Mouse (Mus musculus) midbrain, embryonic 11.5 days (tissue): ENCODE results near the gene Nrm. TPM values are rescaled to one million over a fixed set of nuclear protein-coding genes. Genes with fewer than 3 reads are reported as not detected.
"Not testable (repeated sequence)": the region's sequence is repeated elsewhere in the genome, so short reads cannot be mapped to it uniquely, and the experiment has no call there.

Experiments used
- ATAC-seq: fragments of 200-750 bp; cut with Nextera tagmentation; 2 replicates; pipeline ENCODE4 v1.8.0; 2017; ENCODE audit warnings: moderate TSS enrichment, moderate library complexity; ENCODE audit not compliant: low FRiP score
- DNase-seq: peaks from one replicate; pipeline ENCODE4 v3.0.0; 2015; ENCODE audit warnings: low spot score; ENCODE audit errors: missing footprints
- H3K27ac ChIP-seq: fragments of 300-500 bp; sonication (generic); 2 replicates; pipeline ENCODE4 v1.5.1; 2014; ENCODE audit warnings: low read depth, low read length
- H3K27me3 ChIP-seq: fragments of 300-500 bp; sonication (generic); 2 replicates; pipeline ENCODE4 v1.6.1; 2014; ENCODE audit warnings: mild to moderate bottlenecking, low read length, moderate library complexity, mixed read lengths; ENCODE audit not compliant: control insufficient read depth, insufficient read depth
- H3K36me3 ChIP-seq: fragments of 300-500 bp; sonication (generic); 2 replicates; pipeline ENCODE4 v1.6.1; 2014; ENCODE audit warnings: mild to moderate bottlenecking, low read length, moderate library complexity, mixed read lengths; ENCODE audit not compliant: control insufficient read depth, insufficient read depth
- H3K4me1 ChIP-seq: fragments of 300-500 bp; sonication (generic); 2 replicates; pipeline ENCODE4 v1.6.1; 2014; ENCODE audit warnings: low read length; ENCODE audit not compliant: control insufficient read depth, insufficient read depth
- H3K4me2 ChIP-seq: fragments of 300-500 bp; sonication (generic); 2 replicates; pipeline ENCODE4 v1.6.1; 2014; ENCODE audit warnings: mild to moderate bottlenecking, moderate library complexity
- H3K4me3 ChIP-seq: fragments of 300-500 bp; sonication (generic); 2 replicates; pipeline ENCODE4 v1.5.1; 2014; ENCODE audit warnings: low read depth, low read length
- H3K9ac ChIP-seq: fragments of 300-500 bp; sonication (generic); 2 replicates; pipeline ENCODE4 v1.6.1; 2014; ENCODE audit warnings: low read length
- H3K9me3 ChIP-seq: fragments of 300-500 bp; sonication (generic); 2 replicates; pipeline ENCODE4 v1.6.1; 2016; ENCODE audit warnings: low read length; ENCODE audit not compliant: control insufficient read depth
- WGBS: fragments of 180-500 bp; shearing (Covaris S2); extraction: QIAGEN DNeasy Blood & Tissue Kit; methylation state at CpG from one replicate; pipeline ENCODE4 v1.1.7; 2014; 5-methylcytosine and 5-hydroxymethylcytosine counted together
- polyA plus RNA-seq: library from polyadenylated mRNA; unstranded; fragments of >200 nt; fragmentation: Nextera tagmentation; extraction: Ambion mirVana; gene quantifications from 2 replicates; pipeline ENCODE4 v1.2.1, GENCODE M21; 2014

The Nrm gene
- polyA plus RNA-seq, 1 experiment from 2014 or later: 61.0 TPM

DNA sequence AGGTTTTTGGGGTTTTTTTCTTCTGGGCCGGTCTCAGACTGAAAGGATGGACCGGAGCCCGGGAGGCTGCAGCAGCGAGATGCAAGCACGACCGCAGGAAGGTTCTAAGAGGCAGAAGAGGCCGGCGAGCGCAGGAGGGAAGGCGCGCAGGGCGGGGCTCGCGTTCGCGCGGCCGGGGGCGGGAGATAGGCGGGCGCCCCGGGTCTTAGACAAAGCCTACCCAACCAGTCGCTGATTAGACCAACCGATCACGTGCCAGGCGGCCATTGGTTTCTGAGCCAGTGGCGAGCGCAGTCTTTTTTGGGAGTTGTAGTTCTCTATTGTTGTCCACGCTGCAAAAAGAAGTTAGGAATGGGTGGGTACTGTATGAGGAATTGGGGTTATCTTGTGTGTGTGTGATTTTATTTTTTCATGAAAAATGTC, 23.0 kb upstream of the Nrm start, which contains the start of gene Tubb5:
TSS of gene Tubb5 (minus strand) at position 185 of the 423 bp plus-strand sequence.
- Histone ChIP-seq H3K9me3 (no peaks in the 10 kb centered on the region), H3K9ac (peak within 1 kb of the TSS; percentile 94), H3K4me3 (peak within 1 kb of the TSS; percentile 96), H3K4me2 (peak within 1 kb of the TSS; percentile 92), H3K27me3 (no peaks in the 10 kb centered on the region), H3K27ac (peak within 1 kb of the TSS; percentile 94), H3K36me3 (peaks cover 31% of the 10 kb centered on the region), H3K4me1 (peaks cover 26% of the 10 kb centered on the region)
- DNase-seq (peak; percentile 98), ATAC-seq (peak; percentile 78)
- WGBS: 1% methylated on average over 29 of the region's 29 CpGs

DNA sequence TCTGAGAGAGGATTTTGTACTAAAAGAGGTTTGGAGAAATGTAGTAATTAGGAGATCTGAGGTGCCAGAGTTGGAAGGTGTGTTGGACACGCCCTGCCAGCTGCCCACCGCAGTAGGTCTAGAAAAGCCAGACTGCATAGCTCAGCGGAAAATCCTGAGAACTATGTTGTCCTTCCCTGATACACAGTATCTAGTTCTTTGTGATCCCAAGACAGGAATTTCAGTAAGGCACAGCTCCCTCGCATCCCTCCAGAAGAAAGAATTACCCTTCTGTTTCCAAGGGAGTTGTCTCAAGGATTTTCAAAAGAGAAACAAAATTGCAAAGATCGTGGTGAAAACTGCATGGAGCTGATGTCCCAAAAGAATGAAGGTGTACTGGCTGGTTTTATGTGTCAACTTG, 22.5 kb upstream of the Nrm start:
- Histone ChIP-seq H3K27ac (peak overlapping the region; percentile 94), H3K9ac (peak overlapping the region; percentile 94), H3K4me3 (peak overlapping the region; percentile 96), H3K27me3 (no peaks in the 10 kb centered on the region), H3K4me2 (peak overlapping the region; percentile 71), H3K36me3 (peaks cover 29% of the 10 kb centered on the region), H3K9me3 (no peaks in the 10 kb centered on the region), H3K4me1 (peaks cover 25% of the 10 kb centered on the region)
- no peak for ATAC-seq
- under 1% methylated on average over 5 of the region's 5 CpGs for WGBS
- no peak for DNase-seq

DNA sequence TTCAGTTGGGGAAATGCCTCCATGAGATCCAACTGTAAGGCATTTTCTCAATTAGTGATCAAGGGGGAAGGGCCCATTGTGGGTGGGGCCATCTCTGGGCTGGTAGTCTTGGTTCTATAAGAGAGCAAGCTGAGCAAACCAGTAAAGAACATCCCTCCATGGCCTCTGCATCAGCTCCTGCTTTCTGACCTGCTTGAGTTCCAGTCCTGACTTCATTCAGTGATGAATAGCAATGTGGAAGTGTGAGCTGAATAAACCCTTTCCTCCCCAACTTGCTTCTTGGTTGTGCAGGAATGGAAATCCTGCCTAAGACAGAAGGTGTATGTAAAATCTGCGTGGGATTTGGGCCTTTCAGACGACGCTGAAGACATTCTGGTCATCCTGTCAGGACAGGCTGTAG, 22.1 kb upstream of the Nrm start:
- Histone ChIP-seq H3K4me2 (peak overlapping the region; percentile 71), H3K4me3 (peak overlapping the region; percentile 96), H3K4me1 (peaks cover 25% of the 10 kb centered on the region), H3K36me3 (peaks cover 26% of the 10 kb centered on the region), H3K9ac (peak overlapping the region; percentile 94), H3K27ac (peak overlapping the region; percentile 94; the same call in 1 of the 2 replicates)
- WGBS: 58% methylated on average over 3 of the region's 3 CpGs
- DNase-seq: peak; percentile 56
- H3K27me3 ChIP-seq, ATAC-seq, H3K9me3 ChIP-seq: not testable (repeated sequence)

GRCm38 (mm10) chr17:35840561-35840960, 20.6 kb upstream of the Nrm start:
- Histone ChIP-seq H3K9me3 (no peaks in the 10 kb centered on the region), H3K9ac (peak overlapping the region; percentile 49), H3K4me2 (peak overlapping the region; percentile 35; the same call in 1 of the 2 replicates), H3K4me1 (peaks cover 15% of the 10 kb centered on the region), H3K36me3 (peaks cover 15% of the 10 kb centered on the region), H3K27ac (no peak overlapping the region), H3K4me3 (peak overlapping the region; percentile 62; the same call in 1 of the 2 replicates), H3K27me3 (no peaks in the 10 kb centered on the region)
- DNase-seq (peak; percentile 82), ATAC-seq (no peak)
- WGBS: 59% methylated on average over 14 of the region's 14 CpGs

GRCm38 (mm10) chr17:35841076-35841950, 19.8 kb upstream of the Nrm start, which contains the start of gene Mdc1:
TSS of gene Mdc1 (plus strand) at chr17:35841515.
- H3K4me2 ChIP-seq: peak within 1 kb of the TSS; percentile 63
- under 1% methylated on average over 59 of the region's 59 CpGs for WGBS
- H3K36me3 ChIP-seq: peaks cover 8% of the 10 kb centered on the region; the same call in 1 of the 2 replicates
- H3K4me3 ChIP-seq: peak within 1 kb of the TSS; percentile 62
- H3K27ac ChIP-seq: peak within 1 kb of the TSS; percentile 40; the same call in 1 of the 2 replicates
- H3K4me1 ChIP-seq: peaks cover 8% of the 10 kb centered on the region
- peak; percentile 100 for DNase-seq
- ATAC-seq: peak; percentile 90
- H3K27me3 ChIP-seq: no peaks in the 10 kb centered on the region
- peak within 1 kb of the TSS; percentile 78 for H3K9ac ChIP-seq
- no peaks in the 10 kb centered on the region for H3K9me3 ChIP-seq

DNA sequence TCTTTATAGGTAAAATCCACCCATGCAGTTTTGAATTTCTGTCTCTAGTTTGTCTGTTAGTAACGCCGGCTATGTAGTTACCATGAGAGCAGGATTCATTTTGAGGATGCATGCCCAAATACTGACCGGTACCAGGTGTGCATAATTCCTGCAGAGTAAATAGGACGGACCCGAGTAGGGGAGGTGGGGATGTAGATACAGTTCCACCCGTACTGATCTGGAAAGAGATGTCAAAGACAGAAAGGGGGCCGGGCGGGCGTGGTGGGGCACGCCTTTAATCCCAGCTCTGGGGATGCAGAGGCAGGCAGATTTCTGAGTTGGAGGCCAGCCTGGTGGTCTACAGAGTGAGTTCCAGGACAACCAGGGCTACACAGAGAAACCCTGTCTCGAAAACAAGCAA, 19.1 kb upstream of the Nrm start:
- no peaks in the 10 kb centered on the region for H3K9me3 ChIP-seq
- WGBS: 24% methylated on average over 11 of the region's 11 CpGs

GRCm38 (mm10) chr17:35843514-35843913, 17.6 kb upstream of the Nrm start:
- H3K9ac ChIP-seq: no peak overlapping the region
- H3K36me3 ChIP-seq: peaks cover 15% of the 10 kb centered on the region
- DNase-seq (peak; percentile 73), ATAC-seq (no peak)
- H3K27me3 ChIP-seq: no peaks in the 10 kb centered on the region
- WGBS: 87% methylated on average over 3 of the region's 3 CpGs
- no peak overlapping the region for H3K27ac ChIP-seq
- H3K4me1 ChIP-seq: peaks cover 7% of the 10 kb centered on the region
- H3K4me3 ChIP-seq: no peak overlapping the region
- no peaks in the 10 kb centered on the region for H3K9me3 ChIP-seq
- no peak overlapping the region for H3K4me2 ChIP-seq

More for the DNA sequence above, 19.1 kb upstream of the Nrm start:
- Histone ChIP-seq H3K9ac (peak overlapping the region; percentile 78), H3K27me3 (no peaks in the 10 kb centered on the region), H3K4me2 (peak overlapping the region; percentile 63), H3K4me1 (peaks cover 8% of the 10 kb centered on the region), H3K36me3 (peaks cover 8% of the 10 kb centered on the region), H3K27ac (peak overlapping the region; percentile 40; the same call in 1 of the 2 replicates), H3K4me3 (peak overlapping the region; percentile 62)
- ATAC-seq (no peak), DNase-seq (no peak)

DNA sequence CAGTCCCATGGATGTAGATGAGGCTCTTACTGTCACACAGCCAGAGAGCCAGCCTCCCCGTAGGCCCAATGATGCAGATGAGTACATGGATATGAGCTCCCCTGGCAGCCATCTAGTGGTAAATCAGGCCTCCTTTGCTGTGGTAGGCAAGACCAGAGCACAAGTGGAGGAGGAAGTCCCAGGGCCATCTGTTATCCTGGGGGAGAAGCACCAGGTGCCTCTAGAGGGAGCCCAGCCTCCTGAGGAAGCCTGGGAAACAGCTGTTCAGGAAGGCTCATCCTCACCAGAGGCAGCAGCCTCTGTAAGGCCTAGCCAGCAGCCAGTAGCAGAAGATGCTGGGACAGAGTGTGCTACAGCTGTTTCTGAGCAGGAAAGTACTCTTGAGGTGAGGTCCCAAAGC, 13.0 kb upstream of the Nrm start:
- H3K9me3 ChIP-seq: no peaks in the 10 kb centered on the region
- no peak overlapping the region for H3K4me2 ChIP-seq
- H3K4me1 ChIP-seq: no peaks in the 10 kb centered on the region
- WGBS: 68% methylated on average over 1 of the region's 1 CpGs
- no peak overlapping the region for H3K4me3 ChIP-seq
- no peak overlapping the region for H3K9ac ChIP-seq
- no peaks in the 10 kb centered on the region for H3K27me3 ChIP-seq
- DNase-seq (peak; percentile 69), ATAC-seq (no peak)
- H3K27ac ChIP-seq: no peak overlapping the region
- peaks cover 35% of the 10 kb centered on the region for H3K36me3 ChIP-seq

DNA sequence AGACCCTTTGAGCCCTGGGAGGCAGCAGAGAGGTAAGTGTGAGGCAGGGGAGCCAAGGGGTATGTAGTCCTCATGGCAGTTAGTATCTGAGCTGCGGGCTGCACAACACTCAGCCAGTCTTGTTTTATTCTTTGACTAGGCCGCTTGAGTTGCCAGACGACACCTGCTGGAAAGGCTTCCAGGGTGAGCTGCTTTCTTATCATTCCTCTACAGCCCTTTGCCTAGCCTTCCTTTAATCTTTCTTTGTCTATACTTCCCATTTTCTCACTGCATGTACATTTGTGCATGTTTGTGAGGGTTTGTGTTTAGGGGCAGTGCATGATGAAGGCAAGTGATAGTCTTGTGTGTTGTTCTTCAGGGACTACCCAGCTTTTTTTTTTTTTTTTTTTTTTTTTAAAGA, 10.1 kb upstream of the Nrm start:
- Histone ChIP-seq H3K9me3 (no peaks in the 10 kb centered on the region), H3K4me1 (no peaks in the 10 kb centered on the region), H3K27me3 (no peaks in the 10 kb centered on the region), H3K27ac (no peak overlapping the region), H3K4me3 (no peak overlapping the region), H3K9ac (no peak overlapping the region), H3K36me3 (peaks cover 38% of the 10 kb centered on the region), H3K4me2 (no peak overlapping the region)
- WGBS: 83% methylated on average over 3 of the region's 3 CpGs
- no peak for ATAC-seq
- peak; percentile 45 for DNase-seq
